ENCODE assay signal across 10 mouse cellular contexts in the genomic region with DNA sequence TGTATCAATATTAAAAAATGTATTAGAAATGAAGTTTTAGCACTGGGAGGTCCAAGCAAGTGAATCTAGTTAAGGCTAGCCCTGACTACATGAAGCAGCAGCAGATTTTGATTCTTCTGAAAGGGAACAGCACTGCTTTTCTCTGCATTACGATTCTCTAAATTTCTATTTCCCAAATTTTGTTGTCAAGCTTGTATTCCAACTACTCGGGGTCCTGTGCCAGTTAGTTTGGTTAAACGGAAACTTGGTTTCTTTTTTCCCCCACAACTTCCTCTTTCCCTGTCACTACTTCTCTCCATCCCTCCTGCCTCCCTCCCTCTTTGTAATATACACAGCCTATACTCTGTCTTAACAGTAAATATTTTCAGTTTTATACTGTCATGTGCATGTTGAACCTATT. TPM values are rescaled to one million over a fixed set of nuclear protein-coding genes. Genes with fewer than 3 reads are reported as not detected.
DNase-seq lines count a peak whose midpoint lies in the region; ATAC-seq and TF ChIP-seq lines count a peak whose summit lies in the region.
"Had no signal": no experiment of that assay in that cellular context is flagged by ENCODE, and none has a peak within 500 bp of the region (broad histone marks: within the 10 kb centered on the region; RNA-seq: fewer than 3 reads in every experiment).

No protein-coding gene starts in this region.

- 54% methylated on average over 3 of the region's 3 CpGs for WGBS in heart, embryonic 13.5 days
- 2% methylated on average over 3 of the region's 3 CpGs for WGBS in spleen, adult 2 months
- WGBS in intestine, embryonic 16.5 days: 64% methylated on average over 3 of the region's 3 CpGs

- H3K9ac ChIP-seq in heart, embryonic 13.5 days: peak overlapping the region; percentile 71
- H3K9ac ChIP-seq in intestine, embryonic 16.5 days (ENCODE audit: low read depth, low read length): no peak overlapping the region

- TF ChIP-seq CTCF in spleen, adult 2 months (IDR thresholded peaks at IDR 0.05; ENCODE audit: extremely low read depth, insufficient read depth, insufficient read length, insufficient replicate concordance): no peak

- H3K4me1 ChIP-seq in heart, embryonic 13.5 days: peaks cover 50% of the 10 kb centered on the region
- peaks cover 9% of the 10 kb centered on the region for H3K4me1 ChIP-seq in spleen, adult 2 months (ENCODE audit: control insufficient read depth, insufficient read depth, insufficient read length)
- H3K4me1 ChIP-seq in intestine, embryonic 16.5 days (ENCODE audit: control insufficient read depth, insufficient read depth, low read length): peaks cover 21% of the 10 kb centered on the region

- H3K27ac ChIP-seq in heart, embryonic 13.5 days (replicated peaks): no peak overlapping the region
- no peak overlapping the region for H3K27ac ChIP-seq in spleen, adult 2 months (ENCODE audit: insufficient read depth, low read length)
- H3K27ac ChIP-seq in intestine, embryonic 16.5 days (ENCODE audit: low read length): no peak overlapping the region

- H3K4me3 ChIP-seq in heart, embryonic 13.5 days: peak overlapping the region; percentile 93
- peak overlapping the region; percentile 24 for H3K4me3 ChIP-seq in spleen, adult 2 months (ENCODE audit: extremely low read depth, insufficient read depth, insufficient read length)
- H3K4me3 ChIP-seq in intestine, embryonic 16.5 days (ENCODE audit: low read length): 0 out of 2 replicates have a peak overlapping the region, but pooled peaks have one; percentile 10

- H3K36me3 ChIP-seq in heart, embryonic 13.5 days: peaks cover 42% of the 10 kb centered on the region
- H3K36me3 ChIP-seq in spleen, adult 2 months (ENCODE audit: control insufficient read depth, insufficient read depth, low read length): peaks cover 12% of the 10 kb centered on the region
- H3K36me3 ChIP-seq in intestine, embryonic 16.5 days (ENCODE audit: control insufficient read depth, insufficient read depth, low read length): no peaks in the 10 kb centered on the region

- TF ChIP-seq POLR2A in spleen, adult 2 months (IDR thresholded peaks at IDR 0.05; ENCODE audit: low read depth, low read length): no peak

- H3K27me3 ChIP-seq in heart, embryonic 13.5 days (replicated peaks): no peaks in the 10 kb centered on the region
- H3K27me3 ChIP-seq in spleen, adult 2 months (ENCODE audit: control insufficient read depth, insufficient read depth, low read length): no peaks in the 10 kb centered on the region
- no peaks in the 10 kb centered on the region for H3K27me3 ChIP-seq in intestine, embryonic 16.5 days (replicated peaks; ENCODE audit: control insufficient read depth, insufficient read depth, low read length)

- peak overlapping the region; percentile 77 for H3K4me2 ChIP-seq in heart, embryonic 13.5 days
- H3K4me2 ChIP-seq in intestine, embryonic 16.5 days (ENCODE audit: low read depth, low read length): peak overlapping the region; percentile 43; the same call in 1 of the 2 replicates

- ATAC-seq in heart, embryonic 13.5 days (ENCODE audit: extremely low read depth, insufficient number of reproducible peaks, low FRiP score, low TSS enrichment): no peak
- ATAC-seq in intestine, embryonic 16.5 days: no peak

- no peaks in the 10 kb centered on the region for H3K9me3 ChIP-seq in heart, embryonic 13.5 days
- no peaks in the 10 kb centered on the region for H3K9me3 ChIP-seq in intestine, embryonic 16.5 days (ENCODE audit: control insufficient read depth, low read length)

- no peak for DNase-seq in heart, adult 9 months (ENCODE audit: low spot score in 2 of 2)
- no peak for DNase-seq in spleen, adult 2 months (ENCODE audit: low read depth in 1 of 2, low spot score in 2 of 2)
- DNase-seq in spleen, postnatal 36 days (ENCODE audit: low spot score in 2 of 2): no peak
- no peak for DNase-seq in MN1 (ENCODE audit: low spot score)
- no peak for DNase-seq in left cerebral cortex, adult 11 months (ENCODE audit: low spot score)
- no peak for DNase-seq in ovary, postnatal 14 days (ENCODE audit: low spot score)

RNA-seq across cellular contexts. Expression of gene Tut7, which starts 2.1 kb away (rescaled TPM):
- polyA plus RNA-seq in heart, embryonic 13.5 days (2015; fragmentation: Nextera tagmentation; extraction: Ambion mirVana): 30.6 and 32.7 TPM in 2 replicates
- polyA plus RNA-seq in spleen, adult 2 months (2012; rRNA removed): 21.2 and 22.2 TPM in 2 replicates
- 36.1 and 38.7 TPM in 2 replicates for polyA plus RNA-seq in intestine, embryonic 16.5 days (2015; fragmentation: Nextera tagmentation; extraction: Ambion mirVana)

RNA-seq across cellular contexts. Expression of gene Gm49354, which starts 38.8 kb away (rescaled TPM):
- polyA plus RNA-seq in heart, embryonic 13.5 days (2015; fragmentation: Nextera tagmentation; extraction: Ambion mirVana): not detected in 2 replicates
- polyA plus RNA-seq in spleen, adult 2 months (2012; rRNA removed): not detected in 2 replicates
- not detected in 2 replicates for polyA plus RNA-seq in intestine, embryonic 16.5 days (2015; fragmentation: Nextera tagmentation; extraction: Ambion mirVana)
- polyA plus RNA-seq: gonadal fat pad, adult 2 months; small intestine, adult 2 months had no signal

RNA-seq across cellular contexts. Expression of gene Isca1, which starts 51.2 kb away (rescaled TPM):
- 169 and 173 TPM in 2 replicates for polyA plus RNA-seq in heart, embryonic 13.5 days (2015; fragmentation: Nextera tagmentation; extraction: Ambion mirVana)
- polyA plus RNA-seq in spleen, adult 2 months (2012; rRNA removed): 78.4 and 112 TPM in 2 replicates
- polyA plus RNA-seq in intestine, embryonic 16.5 days (2015; fragmentation: Nextera tagmentation; extraction: Ambion mirVana): 131 and 133 TPM in 2 replicates

Comparison
In these comparisons a context has a peak if more than half of its experiments do, and no peak if none do; other contexts are left out.
1. H3K4me3 ChIP-seq: peak in every context shown above with its lines; median percentile 93 in heart, embryonic 13.5 days; 24 in spleen, adult 2 months; 10 in intestine, embryonic 16.5 days.